Mouse (Mus musculus) heart, postnatal 0 days (tissue): ENCODE results near the gene Wfikkn2.

Experiments
- CTCF ChIP-seq: IDR thresholded peaks from 2 replicates; pipeline ENCODE4 v1.5.1; 2016; ENCODE audit warnings: antibody characterized with exemption, control low read depth, low read depth
- EP300 ChIP-seq: IDR thresholded peaks from 2 replicates; pipeline ENCODE4 v1.6.1; 2016; ENCODE audit warnings: antibody characterized with exemption, low read depth

DNA sequence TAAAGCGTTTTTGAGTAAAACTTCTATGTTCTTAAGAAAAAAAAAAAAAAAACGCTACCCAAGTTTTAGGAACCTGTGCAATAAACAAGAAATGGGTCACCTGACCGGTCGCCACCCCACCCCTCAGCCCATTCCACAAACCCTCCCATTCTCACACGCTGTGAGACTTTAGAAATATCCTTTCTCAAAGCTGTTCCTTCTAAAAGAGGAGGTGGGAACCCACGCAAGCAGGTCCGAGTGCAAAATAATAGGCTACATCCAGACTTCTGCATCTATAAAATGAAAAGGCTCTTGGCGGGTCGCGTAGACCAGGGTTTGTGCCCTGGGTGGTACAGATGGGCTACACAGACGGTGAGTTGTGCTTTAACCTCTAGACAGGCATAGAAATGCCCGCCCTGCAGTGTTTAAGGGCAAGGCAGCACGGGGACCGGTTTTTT, 36.1 kb downstream of the Wfikkn2 start:
- TF ChIP-seq CTCF: no peak
- no peak for TF ChIP-seq EP300
